Mouse (Mus musculus) lung, postnatal 0 days (tissue): Measurements from ENCODE around the gene Gys1.

ENCODE experiments used
- CTCF ChIP-seq: IDR thresholded peaks from 2 replicates; pipeline ENCODE4 v1.5.1; 2016; ENCODE audit warnings: antibody characterized with exemption, mild to moderate bottlenecking
- EP300 ChIP-seq: IDR thresholded peaks from 2 replicates; pipeline ENCODE4 v1.6.1; 2016; ENCODE audit warnings: antibody characterized with exemption, mild to moderate bottlenecking, control low read depth

- TF ChIP-seq CTCF (no peak), EP300 (no peak)
Measured at GRCm38 (mm10) chr7:45486158-45486557, 51.5 kb downstream of the Gys1 start.
